Mouse (Mus musculus) forebrain, embryonic 11.5 days (tissue): Measurements from ENCODE around the gene Shisa5. TPM values are rescaled to one million over a fixed set of nuclear protein-coding genes. Genes with fewer than 3 reads are reported as not detected.

Source experiments
- ATAC-seq: fragments of 200-750 bp; cut with Nextera tagmentation; replicated peaks from 2 replicates; pipeline ENCODE4 v1.8.0; 2017; ENCODE audit warnings: moderate TSS enrichment; ENCODE audit not compliant: low FRiP score
- DNase-seq: peaks from one replicate; pipeline ENCODE4 v3.0.0-alpha.2; 2017; ENCODE audit warnings: low spot score
- H3K27ac ChIP-seq: fragments of 300-500 bp; sonication (generic); 2 replicates; pipeline ENCODE4 v1.5.1; 2014; ENCODE audit warnings: low read depth, low read length
- H3K27me3 ChIP-seq: fragments of 300-500 bp; sonication (generic); 2 replicates; pipeline ENCODE4 v1.6.1; 2014; ENCODE audit warnings: mild to moderate bottlenecking, low read length, mixed read lengths; ENCODE audit not compliant: control insufficient read depth, insufficient read depth
- H3K36me3 ChIP-seq: fragments of 300-500 bp; sonication (generic); 2 replicates; pipeline ENCODE4 v1.6.1; 2014; ENCODE audit warnings: mild to moderate bottlenecking, low read length, moderate library complexity, mixed read lengths; ENCODE audit not compliant: control insufficient read depth, insufficient read depth
- H3K4me1 ChIP-seq: fragments of 300-500 bp; sonication (generic); replicated peaks from 2 replicates; pipeline ENCODE4 v1.6.1; 2014; ENCODE audit warnings: low read length, mixed read lengths; ENCODE audit not compliant: control insufficient read depth, insufficient read depth
- H3K4me2 ChIP-seq: fragments of 300-500 bp; sonication (generic); 2 replicates; pipeline ENCODE4 v1.6.1; 2014; ENCODE audit warnings: low read depth, mild to moderate bottlenecking, low read length, moderate library complexity, mixed read lengths; ENCODE audit not compliant: severe bottlenecking
- H3K4me3 ChIP-seq: fragments of 300-500 bp; sonication (generic); 2 replicates; pipeline ENCODE4 v1.5.1; 2014; ENCODE audit warnings: low read depth, low read length
- H3K9ac ChIP-seq: fragments of 300-500 bp; sonication (generic); 2 replicates; pipeline ENCODE4 v1.6.1; 2014; ENCODE audit warnings: low read length
- H3K9me3 ChIP-seq: fragments of 300-500 bp; sonication (generic); 2 replicates; pipeline ENCODE4 v1.6.1; 2016; ENCODE audit warnings: low read length, mixed read lengths; ENCODE audit not compliant: control insufficient read depth
- WGBS: fragments of 180-500 bp; shearing (Covaris S2); extraction: QIAGEN DNeasy Blood & Tissue Kit; methylation state at CpG from one replicate; pipeline ENCODE4 v1.1.7; 2014; 5-methylcytosine and 5-hydroxymethylcytosine counted together
- polyA plus RNA-seq: library from polyadenylated mRNA; unstranded; fragments of >200 nt; fragmentation: Nextera tagmentation; extraction: Ambion mirVana; gene quantifications from 2 replicates; pipeline ENCODE4 v1.2.1, GENCODE M21; 2014

Shisa5 gene
- polyA plus RNA-seq, 1 experiment from 2014 or later: 30.4 TPM

GRCm38 (mm10) chr9:109096251-109096661 is 57.9 kb downstream of the Shisa5 start:
- Histone ChIP-seq H3K4me2 (peak overlapping the region; percentile 53), H3K4me3 (peak overlapping the region; percentile 70), H3K27ac (peak overlapping the region; percentile 100), H3K9me3 (no peaks in the 10 kb centered on the region), H3K9ac (peak overlapping the region; percentile 97), H3K27me3 (no peaks in the 10 kb centered on the region), H3K36me3 (no peaks in the 10 kb centered on the region; the same call in 1 of the 2 replicates), H3K4me1 (peaks cover 28% of the 10 kb centered on the region)
- ATAC-seq (no peak), DNase-seq (no peak)
- 11% methylated on average over 9 of the region's 9 CpGs for WGBS

- Histone ChIP-seq H3K36me3 (no peaks in the 10 kb centered on the region; the same call in 1 of the 2 replicates), H3K4me2 (peak overlapping the region; percentile 53), H3K9ac (peak overlapping the region; percentile 97), H3K27me3 (no peaks in the 10 kb centered on the region), H3K4me1 (peaks cover 28% of the 10 kb centered on the region), H3K27ac (peak overlapping the region; percentile 100), H3K4me3 (peak overlapping the region; percentile 70), H3K9me3 (no peaks in the 10 kb centered on the region)
- DNase-seq (no peak), ATAC-seq (no peak)
- 21% methylated on average over 6 of the region's 6 CpGs for WGBS
Measured at GRCm38 (mm10) chr9:109096856-109097255, 58.5 kb downstream of the Shisa5 start.

GRCm38 (mm10) chr9:109097291-109097690 is 58.9 kb downstream of the Shisa5 start:
- Histone ChIP-seq H3K27ac (peak overlapping the region; percentile 100), H3K4me3 (peak overlapping the region; percentile 70), H3K9ac (peak overlapping the region; percentile 97), H3K27me3 (no peaks in the 10 kb centered on the region), H3K9me3 (no peaks in the 10 kb centered on the region), H3K4me1 (peaks cover 28% of the 10 kb centered on the region), H3K36me3 (no peaks in the 10 kb centered on the region; the same call in 1 of the 2 replicates), H3K4me2 (peak overlapping the region; percentile 53)
- DNase-seq: no peak
- WGBS: 21% methylated on average over 6 of the region's 6 CpGs
- no peak for ATAC-seq

GRCm38 (mm10) chr9:109097831-109098230 is 59.5 kb downstream of the Shisa5 start:
- Histone ChIP-seq H3K4me3 (peak overlapping the region; percentile 70), H3K27ac (peak overlapping the region; percentile 100; the same call in 1 of the 2 replicates), H3K4me1 (peaks cover 28% of the 10 kb centered on the region), H3K9me3 (no peaks in the 10 kb centered on the region), H3K4me2 (peak overlapping the region; percentile 53), H3K36me3 (peaks cover 4% of the 10 kb centered on the region), H3K9ac (peak overlapping the region; percentile 97), H3K27me3 (no peaks in the 10 kb centered on the region)
- DNase-seq: no peak
- WGBS: 73% methylated on average over 5 of the region's 5 CpGs
- ATAC-seq: no peak

GRCm38 (mm10) chr9:109098366-109098765 is 60.0 kb downstream of the Shisa5 start:
- WGBS: 91% methylated on average over 8 of the region's 8 CpGs
- Histone ChIP-seq H3K9ac (no peak overlapping the region), H3K9me3 (no peaks in the 10 kb centered on the region), H3K27me3 (no peaks in the 10 kb centered on the region), H3K36me3 (peaks cover 6% of the 10 kb centered on the region), H3K4me2 (peak overlapping the region; percentile 53; the same call in 1 of the 2 replicates), H3K4me3 (no peak overlapping the region), H3K4me1 (peaks cover 28% of the 10 kb centered on the region), H3K27ac (no peak overlapping the region)
- ATAC-seq: no peak
- DNase-seq: no peak

GRCm38 (mm10) chr9:109098969-109099368 is 60.6 kb downstream of the Shisa5 start:
- Histone ChIP-seq H3K36me3 (peaks cover 8% of the 10 kb centered on the region), H3K9ac (no peak overlapping the region; the same call in 1 of the 2 replicates), H3K4me2 (no peak overlapping the region), H3K9me3 (no peaks in the 10 kb centered on the region), H3K4me3 (no peak overlapping the region), H3K27me3 (no peaks in the 10 kb centered on the region), H3K27ac (no peak overlapping the region), H3K4me1 (peaks cover 27% of the 10 kb centered on the region)
- DNase-seq (no peak), ATAC-seq (no peak)
- WGBS: 73% methylated on average over 6 of the region's 6 CpGs

- no peak overlapping the region for H3K4me3 ChIP-seq
- 86% methylated on average over 20 of the region's 20 CpGs for WGBS
- no peak for ATAC-seq
Measured at GRCm38 (mm10) chr9:109100307-109100928, 62.1 kb downstream of the Shisa5 start.

GRCm38 (mm10) chr9:109101933-109102445 is 63.6 kb downstream of the Shisa5 start:
- Histone ChIP-seq H3K27me3 (no peaks in the 10 kb centered on the region), H3K4me2 (no peak overlapping the region), H3K9me3 (no peaks in the 10 kb centered on the region), H3K27ac (no peak overlapping the region), H3K4me1 (peaks cover 15% of the 10 kb centered on the region; the same call in 1 of the 2 replicates), H3K36me3 (peaks cover 22% of the 10 kb centered on the region), H3K9ac (no peak overlapping the region), H3K4me3 (no peak overlapping the region)
- no peak for DNase-seq
- ATAC-seq: no peak
- WGBS: 92% methylated on average over 5 of the region's 5 CpGs

More at GRCm38 (mm10) chr9:109100307-109100928, 62.1 kb downstream of the Shisa5 start:
- Histone ChIP-seq H3K4me2 (no peak overlapping the region), H3K27me3 (no peaks in the 10 kb centered on the region), H3K27ac (no peak overlapping the region), H3K9ac (no peak overlapping the region), H3K4me1 (peaks cover 18% of the 10 kb centered on the region; the same call in 1 of the 2 replicates), H3K36me3 (peaks cover 12% of the 10 kb centered on the region), H3K9me3 (no peaks in the 10 kb centered on the region)
- no peak for DNase-seq
